Mouse (Mus musculus) spleen, adult 2 months (tissue): ENCODE results near the gene Mfap5.

Experiments
- CTCF ChIP-seq: fragments of 200-500 bp; IDR thresholded peaks from 2 replicates; pipeline ENCODE4 v1.5.1; 2011; ENCODE audit warnings: mild to moderate bottlenecking, inconsistent platforms; ENCODE audit not compliant: insufficient read depth, insufficient read length, insufficient replicate concordance; ENCODE audit errors: extremely low read depth
- POLR2A ChIP-seq: fragments of 200-500 bp; IDR thresholded peaks from 2 replicates; pipeline ENCODE4 v1.6.1; 2011; ENCODE audit warnings: low read depth, low read length, inconsistent platforms

DNA sequence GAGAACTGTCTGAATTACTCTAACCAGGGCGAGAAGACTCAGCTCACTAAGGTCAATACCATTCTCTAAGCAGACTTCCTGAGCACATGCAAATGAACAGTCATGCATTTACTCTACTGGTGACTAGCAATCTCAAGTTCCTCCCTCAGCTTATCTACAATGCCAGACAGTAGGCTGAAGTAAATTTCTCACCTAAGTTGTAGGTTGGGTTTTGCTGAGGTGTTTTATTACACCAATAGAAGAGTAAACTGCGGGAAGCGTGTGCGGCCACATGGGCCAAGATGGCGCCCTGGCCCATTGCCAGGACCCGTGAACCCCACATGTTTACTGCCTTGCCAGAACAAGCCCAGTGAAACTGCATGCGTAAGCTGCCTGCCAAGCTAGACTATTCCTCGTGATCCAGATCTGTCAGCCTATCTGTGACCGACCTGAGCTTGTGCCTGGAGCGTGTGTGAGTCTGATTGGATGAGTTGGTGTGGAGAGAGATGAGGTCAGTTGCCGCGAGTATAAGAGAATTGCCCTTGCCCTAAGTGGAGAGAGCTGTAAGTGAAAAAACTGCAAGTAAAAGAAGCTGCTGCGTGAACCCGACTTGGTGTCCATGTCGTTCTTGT lies 36.5 kb upstream of the Mfap5 start:
- TF ChIP-seq CTCF: no peak
- TF ChIP-seq POLR2A: no peak
